Mouse (Mus musculus) lung, embryonic 15.5 days (tissue): ENCODE measurements around the gene Mapkapk2. TPM values are rescaled to one million over a fixed set of nuclear protein-coding genes. Genes with fewer than 3 reads are reported as not detected.

Source experiments
- ATAC-seq: fragments of 200-750 bp; cut with Nextera tagmentation; 2 replicates; pipeline ENCODE4 v1.8.0; 2017; ENCODE audit warnings: moderate number of reproducible peaks, borderline replicate concordance; ENCODE audit not compliant: low FRiP score, low TSS enrichment; ENCODE audit errors: extremely low read depth
- H3K27ac ChIP-seq: fragments of 300-500 bp; sonication (generic); 2 replicates; pipeline ENCODE4 v1.5.1; 2015; ENCODE audit warnings: moderate library complexity, mild to moderate bottlenecking, inconsistent platforms
- H3K27me3 ChIP-seq: fragments of 300-500 bp; sonication (generic); 2 replicates; pipeline ENCODE4 v1.6.1; 2015; ENCODE audit warnings: inconsistent platforms
- H3K36me3 ChIP-seq: fragments of 300-500 bp; sonication (generic); 2 replicates; pipeline ENCODE4 v1.6.1; 2015; ENCODE audit warnings: inconsistent platforms
- H3K4me1 ChIP-seq: fragments of 300-500 bp; sonication (generic); 2 replicates; pipeline ENCODE4 v1.6.1; 2015; ENCODE audit warnings: inconsistent platforms
- H3K4me2 ChIP-seq: fragments of 300-500 bp; sonication (generic); 2 replicates; pipeline ENCODE4 v1.6.1; 2015; ENCODE audit warnings: inconsistent platforms, mild to moderate bottlenecking, moderate library complexity
- H3K4me3 ChIP-seq: fragments of 300-500 bp; sonication (generic); 2 replicates; pipeline ENCODE4 v1.5.1; 2015; ENCODE audit warnings: mild to moderate bottlenecking, inconsistent platforms
- H3K9ac ChIP-seq: fragments of 300-500 bp; sonication (generic); 2 replicates; pipeline ENCODE4 v1.6.1; 2015; ENCODE audit warnings: inconsistent platforms
- H3K9me3 ChIP-seq: fragments of 300-500 bp; sonication (generic); 2 replicates; pipeline ENCODE4 v1.6.1; 2016; ENCODE audit warnings: inconsistent platforms
- WGBS: fragments of 180-500 bp; shearing (Covaris S2); methylation state at CpG from one replicate; pipeline ENCODE4 v1.1.7; 2015; 5-methylcytosine and 5-hydroxymethylcytosine counted together
- polyA plus RNA-seq: library from polyadenylated mRNA; unstranded; fragments of >200 nt; fragmentation: Nextera tagmentation; extraction: Ambion mirVana; gene quantifications from 2 replicates; pipeline ENCODE4 v1.2.1, GENCODE M21; 2015

Mapkapk2 gene
- polyA plus RNA-seq, 1 experiment from 2014 or later: 61.0 TPM

DNA sequence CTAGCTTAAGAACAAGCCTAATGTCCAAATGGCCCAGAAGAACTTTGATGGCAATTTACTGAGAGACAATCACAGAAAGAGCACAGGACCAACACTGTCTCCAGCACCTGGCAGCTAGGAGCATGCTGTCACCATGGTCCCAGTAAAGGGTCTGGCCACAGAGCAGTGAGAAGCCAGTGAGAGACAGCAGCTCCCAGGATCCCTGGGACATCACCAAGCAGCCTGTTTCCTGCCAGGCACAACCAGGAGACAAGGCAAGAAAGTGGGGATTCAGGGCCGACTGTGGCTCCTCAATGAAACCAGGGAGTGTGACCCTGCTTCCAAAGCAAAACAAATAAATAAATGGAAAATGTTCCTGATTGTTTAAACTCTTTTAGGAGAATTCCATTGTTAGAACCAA, 38.2 kb downstream of the Mapkapk2 start:
- no peaks in the 10 kb centered on the region for H3K27me3 ChIP-seq
- H3K9me3 ChIP-seq: no peaks in the 10 kb centered on the region
- no peak overlapping the region for H3K4me2 ChIP-seq
- H3K4me3 ChIP-seq: no peak overlapping the region
- peaks cover 62% of the 10 kb centered on the region for H3K4me1 ChIP-seq
- peaks cover 33% of the 10 kb centered on the region for H3K36me3 ChIP-seq
- no peak overlapping the region for H3K9ac ChIP-seq
- 30% methylated on average over 1 of the region's 1 CpGs for WGBS
- no peak overlapping the region for H3K27ac ChIP-seq
- no peak for ATAC-seq

- 46% methylated on average over 7 of the region's 7 CpGs for WGBS
- Histone ChIP-seq H3K27me3 (no peaks in the 10 kb centered on the region), H3K27ac (no peak overlapping the region), H3K9ac (no peak overlapping the region), H3K4me2 (no peak overlapping the region), H3K4me3 (no peak overlapping the region), H3K9me3 (no peaks in the 10 kb centered on the region), H3K36me3 (peaks cover 38% of the 10 kb centered on the region), H3K4me1 (peaks cover 53% of the 10 kb centered on the region)
- ATAC-seq: 0 out of 2 replicates have a peak, but pooled peaks have one; percentile 23
Observed at GRCm38 (mm10) chr1:131058431-131058830, 39.2 kb downstream of the Mapkapk2 start.

DNA sequence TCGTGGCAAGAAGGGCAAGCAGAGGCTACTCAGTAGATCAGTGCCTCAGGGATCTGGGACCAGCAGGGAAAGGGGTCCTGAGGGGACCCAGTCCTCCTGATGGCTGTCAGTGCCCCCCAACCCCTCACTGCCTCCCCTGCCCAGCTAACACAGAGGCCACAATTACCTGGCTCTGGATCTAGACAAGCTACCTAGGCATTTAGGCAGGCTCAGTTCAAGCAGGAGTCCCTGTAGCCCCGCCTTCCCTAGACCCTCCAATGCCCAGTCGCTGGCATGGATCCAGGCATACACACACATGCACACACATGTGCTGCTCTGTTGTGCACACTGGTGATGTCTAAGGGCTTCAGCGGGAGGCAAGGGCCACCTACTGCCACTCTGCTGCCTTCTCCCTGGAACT, 43.4 kb downstream of the Mapkapk2 start:
- peaks cover 21% of the 10 kb centered on the region for H3K4me1 ChIP-seq
- no peak for ATAC-seq
- H3K27ac ChIP-seq: no peak overlapping the region
- 77% methylated on average over 4 of the region's 4 CpGs for WGBS
- H3K27me3 ChIP-seq: no peaks in the 10 kb centered on the region
- H3K36me3 ChIP-seq: peaks cover 47% of the 10 kb centered on the region
- H3K9ac ChIP-seq: no peak overlapping the region
- no peak overlapping the region for H3K4me3 ChIP-seq
- H3K9me3 ChIP-seq: no peaks in the 10 kb centered on the region
- H3K4me2 ChIP-seq: no peak overlapping the region

DNA sequence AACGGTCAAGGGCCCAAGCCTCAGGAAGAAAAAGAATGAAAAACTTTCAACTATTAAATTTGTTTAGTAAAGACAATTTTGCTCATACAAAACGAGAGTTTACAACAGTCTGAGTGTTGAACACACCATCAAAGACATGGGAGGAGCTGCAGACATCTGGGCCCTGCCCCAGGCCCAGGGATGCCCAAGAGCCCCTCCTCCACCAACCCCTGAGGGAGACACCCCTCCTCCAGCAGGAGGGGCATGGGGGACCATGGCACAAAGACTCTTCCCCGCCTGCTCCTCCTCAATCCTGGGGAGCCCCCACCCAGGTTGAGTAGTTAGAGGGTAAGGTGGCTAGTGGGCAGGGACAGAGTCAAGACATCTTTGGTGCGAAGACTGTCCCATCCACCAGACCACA, 44.0 kb downstream of the Mapkapk2 start:
- 45% methylated on average over 4 of the region's 4 CpGs for WGBS
- Histone ChIP-seq H3K4me3 (no peak overlapping the region), H3K27ac (no peak overlapping the region), H3K36me3 (peaks cover 47% of the 10 kb centered on the region), H3K9ac (no peak overlapping the region), H3K27me3 (no peaks in the 10 kb centered on the region), H3K9me3 (no peaks in the 10 kb centered on the region), H3K4me1 (peaks cover 15% of the 10 kb centered on the region), H3K4me2 (no peak overlapping the region)
- ATAC-seq: no peak

DNA sequence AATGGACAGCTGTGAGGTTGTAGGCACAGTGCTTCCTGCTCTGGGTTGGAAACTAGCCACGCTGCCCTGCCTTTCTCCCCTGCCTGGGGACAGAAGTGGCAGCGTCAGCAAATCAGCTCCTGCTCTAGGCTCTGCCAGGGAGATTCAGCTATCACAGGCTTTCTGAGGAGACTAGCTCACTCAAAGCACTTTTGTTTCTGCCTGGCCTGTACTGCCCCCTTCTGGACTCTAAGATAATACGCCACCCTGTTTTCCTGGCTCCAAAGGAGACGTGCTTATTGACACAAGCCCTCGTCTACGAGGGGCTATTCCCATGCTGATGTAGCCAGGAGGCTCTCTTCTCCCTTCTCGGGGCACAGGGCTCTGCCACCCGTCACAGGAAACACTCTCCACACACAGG, 44.4 kb downstream of the Mapkapk2 start:
- peaks cover 47% of the 10 kb centered on the region for H3K36me3 ChIP-seq
- WGBS: 6% methylated on average over 8 of the region's 8 CpGs
- H3K27me3 ChIP-seq: no peaks in the 10 kb centered on the region
- ATAC-seq: peak; percentile 43; the same call in 1 of the 2 replicates
- no peak overlapping the region; the same call in 1 of the 2 replicates for H3K27ac ChIP-seq
- H3K9me3 ChIP-seq: no peaks in the 10 kb centered on the region
- peaks cover 11% of the 10 kb centered on the region for H3K4me1 ChIP-seq
- no peak overlapping the region for H3K4me3 ChIP-seq
- H3K9ac ChIP-seq: no peak overlapping the region
- H3K4me2 ChIP-seq: no peak overlapping the region

GRCm38 (mm10) chr1:131051073-131051472, 46.6 kb downstream of the Mapkapk2 start:
- Histone ChIP-seq H3K27ac (no peak overlapping the region), H3K4me2 (no peak overlapping the region), H3K4me1 (peaks cover 7% of the 10 kb centered on the region), H3K27me3 (no peaks in the 10 kb centered on the region), H3K9ac (no peak overlapping the region), H3K4me3 (no peak overlapping the region), H3K36me3 (peaks cover 29% of the 10 kb centered on the region), H3K9me3 (no peaks in the 10 kb centered on the region)
- WGBS: 37% methylated on average over 7 of the region's 7 CpGs
- ATAC-seq: peak; percentile 38; the same call in 1 of the 2 replicates

GRCm38 (mm10) chr1:131050617-131051016, 47.0 kb downstream of the Mapkapk2 start:
- Histone ChIP-seq H3K36me3 (peaks cover 24% of the 10 kb centered on the region), H3K9me3 (no peaks in the 10 kb centered on the region), H3K27ac (no peak overlapping the region), H3K27me3 (no peaks in the 10 kb centered on the region), H3K4me1 (peaks cover 7% of the 10 kb centered on the region), H3K4me2 (no peak overlapping the region), H3K4me3 (no peak overlapping the region), H3K9ac (no peak overlapping the region)
- no peak for ATAC-seq
- WGBS: 85% methylated on average over 5 of the region's 5 CpGs

GRCm38 (mm10) chr1:131050011-131050410, 47.6 kb downstream of the Mapkapk2 start:
- H3K27ac ChIP-seq: no peak overlapping the region
- no peak overlapping the region for H3K4me3 ChIP-seq
- no peaks in the 10 kb centered on the region for H3K9me3 ChIP-seq
- WGBS: 85% methylated on average over 5 of the region's 5 CpGs
- H3K9ac ChIP-seq: no peak overlapping the region
- ATAC-seq: no peak
- H3K4me2 ChIP-seq: no peak overlapping the region
- H3K27me3 ChIP-seq: no peaks in the 10 kb centered on the region
- peaks cover 7% of the 10 kb centered on the region for H3K4me1 ChIP-seq
- H3K36me3 ChIP-seq: peaks cover 18% of the 10 kb centered on the region

DNA sequence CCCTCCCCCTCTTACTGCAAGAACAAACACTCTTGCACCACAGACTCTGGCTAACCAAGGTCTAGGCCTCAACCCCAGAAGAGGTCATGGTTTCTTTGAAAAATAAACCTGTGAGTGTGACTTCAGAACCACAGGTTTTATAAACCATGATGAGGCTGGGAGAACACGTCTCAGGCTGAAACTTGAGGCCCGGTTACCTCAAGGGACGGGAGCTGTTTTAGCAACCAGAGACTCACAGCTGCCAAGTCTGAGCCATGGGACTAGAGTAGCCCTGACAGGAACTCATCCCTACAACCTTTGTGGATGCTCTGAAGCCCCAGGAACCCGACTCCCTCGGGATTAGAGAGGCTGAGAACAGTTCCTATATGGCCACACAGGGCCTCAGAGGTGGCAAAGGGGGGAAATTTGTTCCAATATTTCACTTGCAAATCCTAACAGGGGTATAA, 48.2 kb downstream of the Mapkapk2 start:
- Histone ChIP-seq H3K9ac (no peak overlapping the region), H3K4me1 (peaks cover 7% of the 10 kb centered on the region), H3K27me3 (no peaks in the 10 kb centered on the region), H3K36me3 (peaks cover 14% of the 10 kb centered on the region; the same call in 1 of the 2 replicates), H3K9me3 (no peaks in the 10 kb centered on the region), H3K4me3 (no peak overlapping the region), H3K27ac (no peak overlapping the region), H3K4me2 (no peak overlapping the region)
- 74% methylated on average over 5 of the region's 5 CpGs for WGBS
- no peak for ATAC-seq

DNA sequence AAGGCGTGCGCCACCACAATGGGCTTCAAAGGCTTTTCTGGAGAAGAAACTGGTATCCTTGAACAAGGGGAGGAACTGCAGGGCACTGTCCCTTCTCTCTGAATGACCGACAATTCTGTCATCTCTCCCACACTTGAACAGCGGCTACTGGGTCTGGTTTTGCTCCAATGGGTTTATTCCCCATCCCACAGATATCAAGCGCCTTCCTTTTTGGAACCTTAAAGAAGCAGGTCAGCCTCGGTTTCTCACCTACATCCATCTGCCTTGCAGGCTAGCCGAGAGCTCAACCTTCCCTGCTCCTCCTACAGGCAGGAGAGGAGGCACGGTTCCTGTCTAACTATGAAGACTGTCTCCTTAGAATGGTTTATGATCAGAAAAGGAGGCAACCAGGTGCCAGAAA, 48.7 kb downstream of the Mapkapk2 start:
- WGBS: 81% methylated on average over 8 of the region's 8 CpGs
- peaks cover 12% of the 10 kb centered on the region; the same call in 1 of the 2 replicates for H3K36me3 ChIP-seq
- no peak overlapping the region for H3K4me3 ChIP-seq
- no peaks in the 10 kb centered on the region for H3K27me3 ChIP-seq
- no peaks in the 10 kb centered on the region for H3K9me3 ChIP-seq
- ATAC-seq: no peak
- no peak overlapping the region for H3K4me2 ChIP-seq
- no peak overlapping the region for H3K27ac ChIP-seq
- no peak overlapping the region for H3K9ac ChIP-seq
- peaks cover 7% of the 10 kb centered on the region for H3K4me1 ChIP-seq

DNA sequence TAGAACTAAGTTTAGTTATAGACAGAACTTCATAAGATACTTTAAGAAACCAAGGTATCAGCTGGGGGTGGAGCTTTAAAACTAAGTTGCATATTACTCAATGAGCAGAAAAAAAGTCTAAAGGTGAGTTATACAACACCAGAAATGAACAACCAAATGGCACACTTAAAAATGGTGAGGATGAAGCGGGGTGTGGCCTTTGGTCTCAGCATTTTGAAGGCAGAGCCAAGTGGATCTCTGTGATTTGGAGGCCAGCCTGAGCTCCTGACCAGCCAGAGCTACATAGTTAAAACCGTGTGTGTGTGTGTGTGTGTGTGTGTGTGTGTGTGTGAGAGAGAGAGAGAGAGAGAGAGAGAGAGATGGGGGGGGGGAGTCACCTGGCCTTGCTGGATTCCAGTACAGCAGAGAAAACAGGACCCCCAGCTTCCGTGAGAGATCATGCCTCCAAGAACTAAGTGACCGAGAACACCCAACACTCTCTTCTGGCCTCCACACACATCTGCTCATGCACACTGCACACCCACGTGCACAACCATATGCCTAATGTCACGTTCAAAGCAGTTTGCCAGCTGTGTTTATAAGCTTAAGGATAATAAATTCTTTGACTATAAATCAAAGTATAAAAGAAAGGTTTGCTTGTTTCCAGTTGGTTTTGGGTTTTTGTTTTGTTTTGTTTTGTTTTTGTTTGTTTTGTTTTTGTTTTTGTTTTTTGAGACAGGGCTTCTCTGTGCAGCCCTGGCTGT, 49.3 kb downstream of the Mapkapk2 start:
- ATAC-seq: no peak
- Histone ChIP-seq H3K27ac (no peak overlapping the region), H3K27me3 (no peaks in the 10 kb centered on the region), H3K4me1 (peaks cover 7% of the 10 kb centered on the region), H3K4me2 (no peak overlapping the region), H3K9me3 (no peaks in the 10 kb centered on the region), H3K36me3 (peaks cover 9% of the 10 kb centered on the region; the same call in 1 of the 2 replicates), H3K4me3 (no peak overlapping the region), H3K9ac (no peak overlapping the region)
- WGBS: 67% methylated on average over 6 of the region's 6 CpGs

DNA sequence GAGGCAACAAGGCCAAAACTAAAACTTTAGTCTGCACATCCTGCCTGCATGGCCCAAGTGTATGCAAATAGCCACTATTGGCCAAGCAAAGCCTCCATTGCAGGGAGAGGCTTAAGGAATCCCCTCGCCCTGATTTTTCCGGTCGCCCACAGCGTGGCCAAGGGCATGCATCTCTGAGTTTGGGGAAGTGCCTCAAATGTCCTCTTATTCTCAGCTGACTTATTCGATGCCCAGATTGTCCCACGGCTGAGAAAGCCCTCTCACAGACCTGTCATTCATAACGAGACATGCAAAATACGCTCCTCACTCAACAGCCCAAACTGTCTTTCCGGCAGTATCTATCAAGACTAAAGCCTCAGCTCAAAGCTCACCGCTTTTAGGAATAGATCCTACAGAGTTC, 51.0 kb downstream of the Mapkapk2 start:
- Histone ChIP-seq H3K27me3 (no peaks in the 10 kb centered on the region), H3K36me3 (no peaks in the 10 kb centered on the region), H3K9ac (no peak overlapping the region), H3K9me3 (no peaks in the 10 kb centered on the region), H3K27ac (no peak overlapping the region), H3K4me1 (peaks cover 6% of the 10 kb centered on the region), H3K4me2 (no peak overlapping the region), H3K4me3 (no peak overlapping the region)
- no peak for ATAC-seq
- 80% methylated on average over 10 of the region's 10 CpGs for WGBS
